Mouse (Mus musculus): ENCODE data around the gene Ripk1. TPM values are rescaled to one million over a fixed set of nuclear protein-coding genes. Genes with fewer than 3 reads are reported as not detected.

Gene Ripk1
- polyA plus RNA-seq (2017; shearing (Covaris generic)): 70.0 TPM

DNA sequence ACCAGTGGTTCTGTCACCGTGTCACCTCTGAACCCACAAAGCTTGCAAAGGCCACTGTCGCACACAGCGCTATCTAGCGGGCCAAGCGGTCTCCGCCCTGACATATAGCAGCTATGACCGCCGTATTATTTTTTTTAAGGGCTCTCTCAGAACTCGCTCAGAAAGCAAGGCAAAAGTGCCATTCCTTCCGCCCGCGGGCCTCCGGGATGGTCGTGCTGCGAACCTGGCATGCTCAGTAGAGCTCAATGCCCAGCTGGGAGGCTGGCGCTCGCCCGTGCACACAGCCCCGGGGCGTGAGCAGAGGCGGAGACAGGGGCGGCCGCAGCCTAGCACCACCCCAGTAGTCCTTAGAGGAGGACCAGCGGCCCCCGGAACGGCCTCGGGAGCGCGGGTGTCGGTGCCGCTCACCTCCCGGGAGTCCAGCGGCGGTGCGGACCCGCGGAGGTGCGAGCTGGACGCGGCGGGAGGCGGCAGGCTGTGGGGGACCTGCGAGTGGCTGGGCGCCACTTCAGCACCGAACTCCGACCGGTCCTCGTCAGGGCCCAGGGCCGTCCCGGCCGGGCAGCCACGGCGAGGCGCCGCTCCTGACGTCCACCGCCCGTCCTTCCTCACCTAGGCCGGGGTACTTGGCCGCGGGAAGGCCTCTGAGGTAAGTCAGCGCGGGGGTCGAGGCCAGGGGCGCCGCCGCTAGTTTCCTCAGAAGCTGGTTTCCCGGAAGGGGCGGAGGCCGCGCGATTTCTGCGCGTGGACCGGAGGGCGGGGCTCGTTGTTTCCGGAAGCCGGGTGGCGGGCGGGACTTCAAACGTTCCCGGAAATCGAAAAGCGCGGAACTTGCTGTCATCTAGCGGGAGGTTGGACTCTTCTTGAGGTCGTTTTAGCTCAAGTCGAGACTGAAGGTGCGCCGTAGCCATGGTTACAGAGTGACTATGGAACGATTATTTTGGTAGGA, at the start of gene Ripk1, which contains the start of gene Serpinb6a:
Gene Ripk1, plus strand, starts transcription at position 306 of the 949 bp plus-strand sequence.
Gene Serpinb6a, minus strand, starts transcription at position 737 of the 949 bp plus-strand sequence.

DNA sequence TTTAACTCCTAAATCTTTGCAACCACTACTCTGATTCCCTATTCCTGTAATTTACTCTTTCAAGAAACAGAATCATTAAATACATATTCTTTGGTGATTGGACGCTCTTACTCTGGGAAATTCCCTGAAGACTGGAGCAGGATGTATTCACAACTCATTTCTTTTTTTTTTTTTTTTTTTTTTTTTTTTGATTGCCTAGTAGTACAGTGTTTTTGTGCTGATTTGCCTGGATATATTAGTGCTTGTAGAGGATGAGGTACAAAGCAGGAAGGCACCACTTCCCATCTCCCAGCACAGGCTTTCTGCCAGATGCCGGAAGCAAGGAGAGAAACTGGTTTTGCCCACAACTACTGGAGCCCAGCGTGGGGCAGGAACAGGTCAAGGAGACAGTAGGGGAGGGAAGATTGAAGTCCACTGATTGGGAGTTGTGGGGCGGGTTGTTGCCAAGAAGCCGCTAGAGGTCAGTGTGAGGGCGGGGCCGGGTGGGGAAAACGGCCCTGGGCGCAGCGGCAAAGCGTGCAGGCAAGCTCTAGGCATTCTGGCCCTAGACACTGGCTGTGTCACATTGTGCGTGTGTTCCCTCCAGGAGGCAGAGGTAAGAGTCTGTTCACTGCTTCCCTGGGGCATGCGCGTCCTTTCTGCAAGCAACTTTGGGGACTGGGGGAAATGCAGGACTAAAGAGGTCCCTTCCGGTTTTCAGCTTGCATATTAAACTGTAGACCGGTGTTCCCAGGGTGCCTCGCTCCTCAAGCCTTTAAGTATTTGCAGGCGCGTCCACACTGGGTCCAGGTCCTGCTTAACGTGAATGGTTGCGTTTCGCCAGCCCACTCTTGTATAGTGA, 37.7 kb upstream of the Ripk1 start, which contains the start of gene Nqo2:
Gene Nqo2, plus strand, starts transcription at position 482 of the 841 bp plus-strand sequence.

DNA sequence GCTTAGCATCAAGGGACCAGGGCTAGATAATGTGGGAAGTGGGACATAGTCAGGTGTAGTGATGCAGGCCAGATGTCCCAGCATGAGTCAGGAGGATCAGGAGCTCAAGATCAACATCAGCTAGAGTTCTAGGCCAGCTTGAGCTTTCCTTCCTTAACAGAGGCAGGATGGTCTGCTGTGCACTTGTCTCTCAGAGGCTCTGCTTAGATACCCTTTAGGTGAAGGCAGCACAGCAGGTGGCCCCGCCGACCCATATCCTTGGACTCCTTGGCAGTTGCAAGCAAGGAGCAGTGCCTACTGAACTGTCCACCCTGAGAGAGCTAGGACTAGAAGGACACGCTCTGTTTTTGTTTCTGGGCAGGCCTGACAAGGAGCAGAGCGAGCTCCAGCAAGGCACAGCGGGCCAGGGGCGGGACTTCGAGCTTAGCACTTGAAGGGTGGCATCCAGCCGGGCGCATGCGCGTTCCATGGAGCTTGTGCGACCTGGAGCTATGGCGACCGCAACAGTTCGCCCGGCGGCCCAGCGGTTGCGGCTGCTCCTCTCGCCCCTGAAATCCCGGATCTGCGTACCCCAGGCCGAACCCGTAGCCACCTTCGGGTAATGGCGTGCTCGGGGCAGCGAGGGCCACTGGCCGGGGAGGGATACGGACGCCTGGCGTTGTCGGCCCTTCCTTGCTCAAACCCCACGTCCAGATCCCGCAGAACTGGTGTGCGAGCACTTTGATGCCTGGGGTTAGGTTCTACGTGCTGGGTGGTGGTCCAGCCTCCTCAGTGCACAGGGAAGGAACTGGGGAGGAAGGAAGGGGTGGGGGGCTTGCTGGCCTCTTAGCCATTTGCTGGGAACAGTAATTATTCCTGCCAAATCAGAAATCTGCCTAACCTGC, 35.3 kb downstream of the Ripk1 start, which contains the start of gene Bphl:
Gene Bphl, plus strand, starts transcription at position 426 of the 884 bp plus-strand sequence.

DNA sequence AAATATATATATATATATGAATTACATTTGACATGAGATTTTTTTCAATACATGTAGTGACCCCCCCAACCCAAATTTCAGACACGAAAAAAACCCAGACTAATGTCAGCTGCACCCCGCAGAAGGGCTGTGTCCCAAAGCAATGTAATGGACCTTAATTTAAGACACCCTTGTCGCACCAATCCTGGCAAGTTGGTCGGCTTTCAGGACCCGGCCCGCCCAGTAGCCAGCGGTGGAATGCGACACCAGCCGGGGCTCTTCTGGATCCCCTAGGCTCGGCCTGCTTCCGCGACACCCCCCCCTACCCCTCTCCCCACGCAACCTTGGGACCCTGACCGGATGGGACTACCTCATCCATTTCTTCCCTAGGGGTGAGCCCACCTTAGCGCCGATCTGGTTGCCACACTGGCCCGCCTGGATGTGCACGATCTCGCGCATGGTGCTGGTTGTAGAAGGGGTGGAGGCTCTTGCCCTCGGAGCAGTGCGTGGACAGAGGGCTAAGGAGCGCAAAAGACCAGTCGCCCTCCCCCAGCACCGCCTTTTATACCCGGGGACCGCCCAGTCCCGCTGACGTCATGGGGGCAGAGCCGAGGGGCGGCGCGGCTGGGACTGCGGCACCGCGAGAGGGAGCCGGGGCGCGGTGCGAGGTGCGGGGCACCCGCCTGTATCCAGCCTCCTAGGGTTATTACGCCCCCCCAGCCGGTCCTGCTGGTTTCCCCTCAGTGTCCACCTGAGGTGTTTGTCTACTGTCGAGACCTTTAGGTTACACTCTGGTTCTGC, 75.5 kb downstream of the Ripk1 start, which contains the start of gene Tubb2a:
Gene Tubb2a, minus strand, starts transcription at position 516 of the 780 bp plus-strand sequence.

Other genes with a start within 250 kb of the Ripk1 start
- not detected for gene Serpinb6e, start 159.0 kb upstream of the Ripk1 start, polyA plus RNA-seq (2017; shearing (Covaris generic))
- not detected for gene Serpinb6c, start 96.7 kb upstream of the Ripk1 start, polyA plus RNA-seq (2017; shearing (Covaris generic))
- 9.1 TPM for gene Nqo2, start 37.7 kb upstream of the Ripk1 start, polyA plus RNA-seq (2017; shearing (Covaris generic))
- 54.1 TPM for gene Serpinb6a, start 431 bp downstream of the Ripk1 start, polyA plus RNA-seq (2017; shearing (Covaris generic))
- gene Bphl, start 35.2 kb downstream of the Ripk1 start, polyA plus RNA-seq (2017; shearing (Covaris generic)): 44.8 TPM
- 41.7 TPM for gene Tubb2a, start 75.6 kb downstream of the Ripk1 start, polyA plus RNA-seq (2017; shearing (Covaris generic))
- 3.4 TPM for gene Tubb2b, start 128.1 kb downstream of the Ripk1 start, polyA plus RNA-seq (2017; shearing (Covaris generic))
- 72.6 TPM for gene Psmg4, start 160.6 kb downstream of the Ripk1 start, polyA plus RNA-seq (2017; shearing (Covaris generic))

Data from CD4-positive, CD25-positive, alpha-beta regulatory T cell (primary cell).